Comparison of ENCODE assay signal across 16 mouse cellular contexts in the genomic region with DNA sequence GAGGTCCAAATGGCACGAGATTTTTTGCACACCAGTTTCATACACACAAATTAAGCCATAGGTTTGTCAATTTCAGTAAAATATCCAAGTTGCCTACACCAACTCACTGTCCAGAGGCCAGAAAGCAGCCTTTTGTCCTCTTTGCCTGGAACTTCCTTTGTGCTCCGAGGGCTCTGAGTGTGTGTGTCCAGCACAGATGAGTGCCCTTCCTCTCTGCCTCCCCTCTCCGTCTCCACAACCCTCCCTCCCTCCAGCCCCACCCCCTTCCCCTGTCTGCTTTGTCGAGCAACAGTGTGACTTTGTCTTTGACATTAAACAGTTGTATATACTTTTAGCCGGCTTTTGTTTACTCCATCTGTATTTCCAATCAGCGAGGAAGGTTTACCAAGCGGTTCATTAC.
DNase-seq lines count a peak whose midpoint lies in the region; ATAC-seq lines count a peak whose summit lies in the region.
"Had no signal": no experiment of that assay in that cellular context is flagged by ENCODE, and none has a peak within 500 bp of the region (broad histone marks: within the 10 kb centered on the region; RNA-seq: fewer than 3 reads in every experiment).

No protein-coding gene starts in this region.

- no peaks in the 10 kb centered on the region for H3K9me3 ChIP-seq in hindbrain, embryonic 11.5 days (ENCODE audit: control insufficient read depth, low read length)
- no peaks in the 10 kb centered on the region for H3K9me3 ChIP-seq in hindbrain, embryonic 14.5 days (ENCODE audit: control insufficient read depth, low read length)
- H3K9me3 ChIP-seq in lung, embryonic 16.5 days (ENCODE audit: control insufficient read depth, low read length): no peaks in the 10 kb centered on the region
- no peaks in the 10 kb centered on the region for H3K9me3 ChIP-seq in embryonic facial prominence, embryonic 12.5 days
- H3K9me3 ChIP-seq: midbrain, embryonic 15.5 days had no signal

- 0 out of 2 replicates have a peak, but pooled peaks cover 5% of the 10 kb centered on the region for H3K4me1 ChIP-seq in hindbrain, embryonic 11.5 days (replicated peaks; ENCODE audit: control insufficient read depth, insufficient read depth, low read length)
- no peaks in the 10 kb centered on the region; the same call in 1 of the 2 replicates for H3K4me1 ChIP-seq in hindbrain, embryonic 14.5 days (replicated peaks; ENCODE audit: control insufficient read depth, insufficient read depth, low read length)
- peaks cover 8% of the 10 kb centered on the region for H3K4me1 ChIP-seq in lung, embryonic 16.5 days (replicated peaks; ENCODE audit: control insufficient read depth, insufficient read depth, low read length)
- peaks cover 8% of the 10 kb centered on the region; the same call in 1 of the 2 replicates for H3K4me1 ChIP-seq in embryonic facial prominence, embryonic 12.5 days
- H3K4me1 ChIP-seq: midbrain, embryonic 15.5 days had no signal

- H3K27ac ChIP-seq in hindbrain, embryonic 11.5 days (ENCODE audit: low read depth, low read length): no peak overlapping the region
- no peak overlapping the region for H3K27ac ChIP-seq in hindbrain, embryonic 14.5 days
- 0 out of 2 replicates have a peak overlapping the region, but pooled peaks have one; percentile 3 for H3K27ac ChIP-seq in lung, embryonic 16.5 days (ENCODE audit: low read length)
- H3K27ac ChIP-seq in embryonic facial prominence, embryonic 12.5 days: no peak overlapping the region
- H3K27ac ChIP-seq: gastrocnemius, adult 2 months; midbrain, embryonic 15.5 days had no signal

- no peak overlapping the region for H3K4me2 ChIP-seq in hindbrain, embryonic 11.5 days (replicated peaks; ENCODE audit: low read depth, low read length)
- no peak overlapping the region for H3K4me2 ChIP-seq in hindbrain, embryonic 14.5 days (replicated peaks)
- H3K4me2 ChIP-seq in lung, embryonic 16.5 days (ENCODE audit: low read depth, low read length): no peak overlapping the region
- H3K4me2 ChIP-seq in embryonic facial prominence, embryonic 12.5 days (replicated peaks): peak overlapping the region; percentile 7; the same call in 1 of the 2 replicates
- H3K4me2 ChIP-seq: midbrain, embryonic 15.5 days had no signal

- peak; percentile 55 for DNase-seq in hindbrain, embryonic 11.5 days (ENCODE audit: low spot score)
- DNase-seq in hindbrain, embryonic 14.5 days (ENCODE audit: low spot score): no peak
- DNase-seq in lung, postnatal 36 days: no peak
- peak; percentile 23 for DNase-seq in retina, postnatal 1 day
- no peak for DNase-seq in adipocyte (ENCODE audit: low spot score)
- no peak for DNase-seq in cerebellum, adult 18-20 months
- DNase-seq: adrenal gland, postnatal 36 days; gastrocnemius, adult 2 months; left cerebral cortex, postnatal 4 days; liver, postnatal 0 days; right cerebral cortex, postnatal 25 days; thymus, postnatal 36 days had no signal

- peak overlapping the region; percentile 40; the same call in 1 of the 2 replicates for H3K9ac ChIP-seq in hindbrain, embryonic 11.5 days (ENCODE audit: low read depth, low read length)
- H3K9ac ChIP-seq in hindbrain, embryonic 14.5 days: no peak overlapping the region
- H3K9ac ChIP-seq in lung, embryonic 16.5 days (ENCODE audit: low read length): no peak overlapping the region
- H3K9ac ChIP-seq in embryonic facial prominence, embryonic 12.5 days: no peak overlapping the region
- H3K9ac ChIP-seq: liver, postnatal 0 days; midbrain, embryonic 15.5 days had no signal

- no peak overlapping the region for H3K4me3 ChIP-seq in hindbrain, embryonic 11.5 days (ENCODE audit: low read depth, low read length)
- no peak overlapping the region for H3K4me3 ChIP-seq in hindbrain, embryonic 14.5 days (replicated peaks; ENCODE audit: low read length)
- no peak overlapping the region for H3K4me3 ChIP-seq in lung, embryonic 16.5 days (ENCODE audit: low read length)
- no peak overlapping the region for H3K4me3 ChIP-seq in embryonic facial prominence, embryonic 12.5 days
- H3K4me3 ChIP-seq: gastrocnemius, adult 2 months; midbrain, embryonic 15.5 days had no signal

- H3K36me3 ChIP-seq in hindbrain, embryonic 11.5 days (ENCODE audit: control insufficient read depth, insufficient read depth, low read length): no peaks in the 10 kb centered on the region
- no peaks in the 10 kb centered on the region for H3K36me3 ChIP-seq in hindbrain, embryonic 14.5 days (replicated peaks; ENCODE audit: control insufficient read depth, insufficient read depth)
- H3K36me3 ChIP-seq in lung, embryonic 16.5 days (ENCODE audit: control insufficient read depth, insufficient read depth, low read length): no peaks in the 10 kb centered on the region
- no peaks in the 10 kb centered on the region for H3K36me3 ChIP-seq in embryonic facial prominence, embryonic 12.5 days
- H3K36me3 ChIP-seq: midbrain, embryonic 15.5 days had no signal

- 34% methylated on average over 7 of the region's 7 CpGs for WGBS in hindbrain, embryonic 11.5 days
- 22% methylated on average over 7 of the region's 7 CpGs for WGBS in hindbrain, embryonic 14.5 days
- 12% methylated on average over 7 of the region's 7 CpGs for WGBS in lung, embryonic 16.5 days
- WGBS in embryonic facial prominence, embryonic 12.5 days: 28% methylated on average over 7 of the region's 7 CpGs

- no peaks in the 10 kb centered on the region for H3K27me3 ChIP-seq in hindbrain, embryonic 11.5 days (ENCODE audit: control insufficient read depth, insufficient read depth, low read length)
- no peaks in the 10 kb centered on the region for H3K27me3 ChIP-seq in hindbrain, embryonic 14.5 days (ENCODE audit: control insufficient read depth, insufficient read depth, low read length)
- H3K27me3 ChIP-seq in lung, embryonic 16.5 days (ENCODE audit: control insufficient read depth, insufficient read depth, low read depth, low read length): no peaks in the 10 kb centered on the region
- no peaks in the 10 kb centered on the region for H3K27me3 ChIP-seq in embryonic facial prominence, embryonic 12.5 days
- H3K27me3 ChIP-seq: midbrain, embryonic 15.5 days had no signal

- ATAC-seq in hindbrain, embryonic 11.5 days (ENCODE audit: low FRiP score): no peak
- no peak for ATAC-seq in hindbrain, embryonic 14.5 days (ENCODE audit: low FRiP score)
- peak; percentile 92 for ATAC-seq in lung, embryonic 16.5 days (ENCODE audit: low read depth)
- ATAC-seq in embryonic facial prominence, embryonic 12.5 days (ENCODE audit: insufficient number of reproducible peaks, insufficient read depth, low FRiP score, low TSS enrichment): 0 out of 2 replicates have a peak, but pooled peaks have one; percentile 35
- ATAC-seq: inflammation-experienced regulatory T-cells, adult 6 months; liver, postnatal 0 days; midbrain, embryonic 15.5 days had no signal

Comparison
In these comparisons a context has a peak if more than half of its experiments do, and no peak if none do; other contexts are left out.
1. DNase-seq: peak in hindbrain, embryonic 11.5 days (single experiment) and retina, postnatal 1 day (single experiment); none in hindbrain, embryonic 14.5 days (single experiment), lung, postnatal 36 days (single experiment), adipocyte (single experiment) and cerebellum, adult 18-20 months (0 of 2).
2. ATAC-seq: peak in lung, embryonic 16.5 days (single experiment) and embryonic facial prominence, embryonic 12.5 days (single experiment); none in hindbrain, embryonic 11.5 days (single experiment) and hindbrain, embryonic 14.5 days (single experiment).